Mouse (Mus musculus) ES-Bruce4 (cell line): ENCODE data around the gene Gm44973.

Experiments
- CTCF ChIP-seq: IDR thresholded peaks from one replicate; pipeline ENCODE4 v1.8.1; 2011; ENCODE audit warnings: low read depth, low read length
- EP300 ChIP-seq: IDR thresholded peaks from 2 replicates; pipeline ENCODE4 v1.6.1; 2011; ENCODE audit warnings: low read depth, low read length; ENCODE audit not compliant: insufficient read depth
- POLR2A ChIP-seq: IDR thresholded peaks from one replicate; pipeline ENCODE4 v1.8.1; 2011; ENCODE audit warnings: low read length; ENCODE audit not compliant: insufficient read depth

DNA sequence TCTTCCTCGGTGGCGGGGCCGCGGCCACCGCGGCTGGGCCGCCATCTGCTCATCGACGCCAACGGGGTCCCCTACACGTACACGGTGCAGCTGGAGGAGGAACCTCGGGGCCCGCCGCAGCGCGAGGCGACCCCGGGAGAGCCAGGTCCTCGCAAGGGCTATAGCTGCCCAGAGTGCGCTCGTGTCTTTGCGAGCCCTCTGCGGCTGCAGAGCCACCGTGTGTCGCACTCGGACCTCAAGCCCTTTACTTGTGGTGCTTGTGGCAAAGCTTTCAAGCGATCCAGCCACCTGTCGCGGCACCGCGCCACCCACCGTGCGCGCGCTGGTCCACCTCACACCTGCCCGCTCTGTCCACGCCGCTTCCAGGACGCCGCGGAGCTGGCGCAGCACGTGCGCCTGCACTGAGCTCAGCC, 37.6 kb downstream of the Gm44973 start:
- TF ChIP-seq EP300 (no peak), CTCF (no peak), POLR2A (no peak)
